Mouse (Mus musculus) layer of hippocampus, postnatal 10 days (tissue): ENCODE results near the gene Sfn. TPM values are rescaled to one million over a fixed set of nuclear protein-coding genes. Genes with fewer than 3 reads are reported as not detected.
"Not testable (repeated sequence)": the region's sequence is repeated elsewhere in the genome, so short reads cannot be mapped to it uniquely, and the experiment has no call there.

ENCODE experiments used
- DNase-seq, 2 experiments: peaks; one replicate each; pipeline ENCODE4 v3.0.0; 2021; ENCODE audit warnings: low spot score in 2 of 2
- long read RNA-seq: library from polyadenylated mRNA; stranded (forward); transcript quantifications from one replicate; pipeline ENCODE4 v2.0.0, GENCODE M21; 2023
- total RNA-seq, 2 experiments: library from RNA; stranded (reverse); gene quantifications; 2 replicates each; pipeline ENCODE4 v1.2.3; 2021

Sfn gene
- 1 to 10 TPM; 1.8 to 2.1 TPM for total RNA-seq
- long read RNA-seq, partial matches to known transcripts, result 0 of 1 reads
- long read RNA-seq, other reads (novel, unspliced or antisense), result 0 of 1 reads

GRCm38 (mm10) chr4:133601721-133602218 lies at the start of gene Sfn:
Sfn (minus strand) TSS chr4:133602168.
- no peak for DNase-seq

GRCm38 (mm10) chr4:133651445-133651844 lies 49.5 kb upstream of the Sfn start:
- DNase-seq, result no peak

GRCm38 (mm10) chr4:133649989-133650699 lies 48.2 kb upstream of the Sfn start, which contains the start of gene Zdhhc18:
Zdhhc18 (minus strand) TSS chr4:133650154.
- peak; percentile 86 to 87 for DNase-seq

GRCm38 (mm10) chr4:133649464-133649863 lies 47.5 kb upstream of the Sfn start:
- not testable (repeated sequence) for DNase-seq

GRCm38 (mm10) chr4:133645680-133646079 lies 43.7 kb upstream of the Sfn start:
- no peak for DNase-seq

- no peak for DNase-seq
These were observed 43.2 kb upstream of the Sfn start for GRCm38 (mm10) chr4:133645195-133645594.

GRCm38 (mm10) chr4:133634043-133634410 lies 32.1 kb upstream of the Sfn start:
- DNase-seq, result no peak

GRCm38 (mm10) chr4:133633332-133634042 lies 31.5 kb upstream of the Sfn start:
- DNase-seq, result peak; percentile 90 to 95

- DNase-seq, result peak in 1 of 2 experiments; percentile 44
These were observed 30.7 kb upstream of the Sfn start for GRCm38 (mm10) chr4:133632483-133633327.

- DNase-seq, result no peak
These were observed 29.9 kb upstream of the Sfn start for GRCm38 (mm10) chr4:133631769-133632411.

- no peak for DNase-seq
These were observed 29.3 kb upstream of the Sfn start for GRCm38 (mm10) chr4:133631071-133631768.

GRCm38 (mm10) chr4:133630326-133630920 lies 28.5 kb upstream of the Sfn start:
- no peak for DNase-seq

GRCm38 (mm10) chr4:133629191-133629590 lies 27.2 kb upstream of the Sfn start:
- DNase-seq, result no peak

GRCm38 (mm10) chr4:133628517-133628916 lies 26.5 kb upstream of the Sfn start:
- DNase-seq, result no peak

- DNase-seq, result no peak
These were observed 25.1 kb upstream of the Sfn start for GRCm38 (mm10) chr4:133627039-133627438.

- no peak for DNase-seq
These were observed 24.7 kb upstream of the Sfn start for GRCm38 (mm10) chr4:133626621-133627020.

GRCm38 (mm10) chr4:133626221-133626620 lies 24.3 kb upstream of the Sfn start:
- no peak for DNase-seq

- DNase-seq, result no peak
These were observed 23.7 kb upstream of the Sfn start for GRCm38 (mm10) chr4:133625621-133626071.

GRCm38 (mm10) chr4:133624830-133625229 lies 22.9 kb upstream of the Sfn start:
- DNase-seq, result no peak
